Mouse (Mus musculus) layer of hippocampus, postnatal 25 days (tissue): ENCODE results near the gene Colgalt2. TPM values are rescaled to one million over a fixed set of nuclear protein-coding genes. Genes with fewer than 3 reads are reported as not detected.
A peak's percentile ranks its signal among the peaks of the same experiment; 100 is the strongest.

ENCODE experiments used
- DNase-seq, 2 experiments: peaks; one replicate each; pipeline ENCODE4 v3.0.0; 2022; ENCODE audit warnings: mixed read lengths in 2 of 2, low spot score in 1 of 2; ENCODE audit errors: extremely low spot score in 1 of 2
- total RNA-seq, 2 experiments: library from RNA; stranded (reverse); gene quantifications; 2 replicates each; pipeline ENCODE4 v1.2.3; 2021

Colgalt2 gene
- total RNA-seq, 2 experiments from 2014 or later, result 5.6 to 6.9 TPM

- no peak for DNase-seq
Observed at GRCm38 (mm10) chr1:152466280-152466679, 66.7 kb downstream of the Colgalt2 start.

GRCm38 (mm10) chr1:152468443-152468842, 68.8 kb downstream of the Colgalt2 start:
- peak in 1 of 2 experiments; percentile 24 for DNase-seq

- DNase-seq, result no peak
Observed at GRCm38 (mm10) chr1:152476126-152476525, 76.5 kb downstream of the Colgalt2 start.

GRCm38 (mm10) chr1:152490842-152491241, 91.2 kb downstream of the Colgalt2 start:
- no peak for DNase-seq

GRCm38 (mm10) chr1:152492258-152492657, 92.6 kb downstream of the Colgalt2 start:
- no peak for DNase-seq

- no peak for DNase-seq
Observed at GRCm38 (mm10) chr1:152496831-152497230, 97.2 kb downstream of the Colgalt2 start.

GRCm38 (mm10) chr1:152497581-152497980, 98.0 kb downstream of the Colgalt2 start:
- DNase-seq, result no peak

- DNase-seq, result no peak
Observed at GRCm38 (mm10) chr1:152499802-152500201, 100.2 kb downstream of the Colgalt2 start.

GRCm38 (mm10) chr1:152506175-152506574, 106.5 kb downstream of the Colgalt2 start:
- no peak for DNase-seq

GRCm38 (mm10) chr1:152506726-152507125, 107.1 kb downstream of the Colgalt2 start:
- no peak for DNase-seq

- DNase-seq, result no peak
Observed at GRCm38 (mm10) chr1:152508481-152509220, 109.0 kb downstream of the Colgalt2 start.

GRCm38 (mm10) chr1:152511237-152511636, 111.6 kb downstream of the Colgalt2 start:
- DNase-seq, result no peak

GRCm38 (mm10) chr1:152514256-152514655, 114.6 kb downstream of the Colgalt2 start:
- no peak for DNase-seq

- DNase-seq, result no peak
Observed at GRCm38 (mm10) chr1:152517057-152517570, 117.5 kb downstream of the Colgalt2 start.

GRCm38 (mm10) chr1:152518971-152519370, 119.3 kb downstream of the Colgalt2 start:
- DNase-seq, result no peak

- DNase-seq, result peak in 1 of 2 experiments; percentile 68
Observed at GRCm38 (mm10) chr1:152520798-152521575, 121.4 kb downstream of the Colgalt2 start.

GRCm38 (mm10) chr1:152522226-152522625, 122.6 kb downstream of the Colgalt2 start:
- DNase-seq, result peak in 1 of 2 experiments; percentile 40

GRCm38 (mm10) chr1:152523292-152523691, 123.7 kb downstream of the Colgalt2 start:
- DNase-seq, result no peak

GRCm38 (mm10) chr1:152524098-152524892, 124.7 kb downstream of the Colgalt2 start:
- no peak for DNase-seq

- DNase-seq, result peak; percentile 49 to 74
Observed at GRCm38 (mm10) chr1:152524987-152525648, 125.5 kb downstream of the Colgalt2 start.
